Mouse (Mus musculus) heart, embryonic 10.5 days (tissue): ENCODE data around the gene Sebox. TPM values are rescaled to one million over a fixed set of nuclear protein-coding genes. Genes with fewer than 3 reads are reported as not detected.

Experiments used
- DNase-seq: peaks from one replicate; pipeline ENCODE4 v3.0.0-alpha.2; 2017; ENCODE audit warnings: low spot score
- H3K27ac ChIP-seq: fragments of 300-500 bp; sonication (generic); 2 replicates; pipeline ENCODE4 v1.5.1; 2016; ENCODE audit warnings: mild to moderate bottlenecking
- H3K27me3 ChIP-seq: fragments of 300-500 bp; sonication (generic); 2 replicates; pipeline ENCODE4 v1.6.1; 2016; ENCODE audit warnings: mild to moderate bottlenecking; ENCODE audit not compliant: poor library complexity, insufficient read depth, severe bottlenecking
- H3K36me3 ChIP-seq: fragments of 300-500 bp; sonication (generic); 2 replicates; pipeline ENCODE4 v1.6.1; 2016; ENCODE audit warnings: mild to moderate bottlenecking, moderate library complexity
- H3K4me1 ChIP-seq: fragments of 300-500 bp; sonication (generic); 2 replicates; pipeline ENCODE4 v1.6.1; 2016; ENCODE audit warnings: mild to moderate bottlenecking
- H3K4me3 ChIP-seq: fragments of 300-500 bp; sonication (generic); 2 replicates; pipeline ENCODE4 v1.5.1; 2016; ENCODE audit warnings: mild to moderate bottlenecking, moderate library complexity
- H3K9me3 ChIP-seq: fragments of 300-500 bp; sonication (generic); 2 replicates; pipeline ENCODE4 v1.6.1; 2016; ENCODE audit warnings: mild to moderate bottlenecking, moderate library complexity
- WGBS: fragments of 180-500 bp; shearing (Covaris S2); methylation state at CpG from one replicate; pipeline ENCODE4 v1.1.7; 2016; 5-methylcytosine and 5-hydroxymethylcytosine counted together
- polyA plus RNA-seq: library from polyadenylated mRNA; unstranded; fragments of >200 nt; fragmentation: Nextera tagmentation; extraction: Ambion mirVana; gene quantifications from 2 replicates; pipeline ENCODE4 v1.2.1, GENCODE M21; 2016

The Sebox gene
- not detected in 2 replicates for polyA plus RNA-seq

- Histone ChIP-seq H3K4me1 (0 out of 2 replicates have a peak, but pooled peaks cover under 1% of the 10 kb centered on the region), H3K9me3 (no peaks in the 10 kb centered on the region), H3K27ac (no peak within 1 kb of the TSS), H3K4me3 (no peak within 1 kb of the TSS), H3K36me3 (peaks cover 29% of the 10 kb centered on the region), H3K27me3 (peaks cover 47% of the 10 kb centered on the region)
- no peak for DNase-seq
- WGBS = 68% methylated on average over 7 of the region's 7 CpGs
Measured at GRCm38 (mm10) chr11:78502909-78503650, at the start of gene Sebox. Sebox (plus strand) TSS chr11:78503447.

- Histone ChIP-seq H3K27ac (no peak overlapping the region), H3K9me3 (no peaks in the 10 kb centered on the region), H3K27me3 (peaks cover 5% of the 10 kb centered on the region; the same call in 1 of the 2 replicates), H3K4me1 (peaks cover 7% of the 10 kb centered on the region), H3K4me3 (no peak overlapping the region), H3K36me3 (no peaks in the 10 kb centered on the region)
- DNase-seq = no peak
- 12% methylated on average over 4 of the region's 4 CpGs for WGBS
Measured at GRCm38 (mm10) chr11:78453675-78454074, 49.6 kb upstream of the Sebox start.

- Histone ChIP-seq H3K4me1 (peaks cover 7% of the 10 kb centered on the region), H3K36me3 (no peaks in the 10 kb centered on the region), H3K9me3 (no peaks in the 10 kb centered on the region), H3K27ac (no peak overlapping the region), H3K27me3 (peaks cover 5% of the 10 kb centered on the region; the same call in 1 of the 2 replicates), H3K4me3 (no peak overlapping the region)
- 69% methylated on average over 7 of the region's 7 CpGs for WGBS
- DNase-seq = no peak
Measured at GRCm38 (mm10) chr11:78454276-78454675, 49.0 kb upstream of the Sebox start.

GRCm38 (mm10) chr11:78455308-78455707 is 47.9 kb upstream of the Sebox start:
- DNase-seq = no peak
- 30% methylated on average over 5 of the region's 5 CpGs for WGBS
- no peaks in the 10 kb centered on the region for H3K9me3 ChIP-seq
- peak overlapping the region; percentile 9; the same call in 1 of the 2 replicates for H3K4me3 ChIP-seq
- H3K4me1 ChIP-seq = peaks cover 7% of the 10 kb centered on the region
- no peaks in the 10 kb centered on the region for H3K36me3 ChIP-seq
- H3K27me3 ChIP-seq = peaks cover 5% of the 10 kb centered on the region; the same call in 1 of the 2 replicates
- H3K27ac ChIP-seq = no peak overlapping the region

- 82% methylated on average over 17 of the region's 17 CpGs for WGBS
- no peaks in the 10 kb centered on the region for H3K36me3 ChIP-seq
- no peak overlapping the region for H3K27ac ChIP-seq
- no peak overlapping the region for H3K4me3 ChIP-seq
- H3K27me3 ChIP-seq = no peaks in the 10 kb centered on the region
- H3K4me1 ChIP-seq = peaks cover 20% of the 10 kb centered on the region
- DNase-seq = no peak
- H3K9me3 ChIP-seq = 0 out of 2 replicates have a peak, but pooled peaks cover 3% of the 10 kb centered on the region
Measured at GRCm38 (mm10) chr11:78458740-78459139, 44.5 kb upstream of the Sebox start.

GRCm38 (mm10) chr11:78461894-78462293 is 41.4 kb upstream of the Sebox start:
- 63% methylated on average over 1 of the region's 1 CpGs for WGBS
- H3K4me3 ChIP-seq = no peak overlapping the region
- no peak for DNase-seq
- H3K27ac ChIP-seq = no peak overlapping the region
- H3K4me1 ChIP-seq = peaks cover 36% of the 10 kb centered on the region
- H3K36me3 ChIP-seq = no peaks in the 10 kb centered on the region
- 0 out of 2 replicates have a peak, but pooled peaks cover 3% of the 10 kb centered on the region for H3K9me3 ChIP-seq
- no peaks in the 10 kb centered on the region for H3K27me3 ChIP-seq

- Histone ChIP-seq H3K4me3 (no peak overlapping the region), H3K36me3 (no peaks in the 10 kb centered on the region), H3K9me3 (0 out of 2 replicates have a peak, but pooled peaks cover 3% of the 10 kb centered on the region), H3K27ac (no peak overlapping the region), H3K4me1 (peaks cover 38% of the 10 kb centered on the region), H3K27me3 (no peaks in the 10 kb centered on the region)
- WGBS = 85% methylated on average over 5 of the region's 5 CpGs
- DNase-seq = no peak
Measured at GRCm38 (mm10) chr11:78462669-78463068, 40.6 kb upstream of the Sebox start.

- Histone ChIP-seq H3K27ac (no peak overlapping the region), H3K9me3 (0 out of 2 replicates have a peak, but pooled peaks cover 3% of the 10 kb centered on the region), H3K4me1 (peaks cover 38% of the 10 kb centered on the region), H3K36me3 (no peaks in the 10 kb centered on the region), H3K4me3 (no peak overlapping the region), H3K27me3 (no peaks in the 10 kb centered on the region)
- no peak for DNase-seq
- WGBS = 43% methylated on average over 13 of the region's 13 CpGs
Measured at GRCm38 (mm10) chr11:78463286-78464036, 39.8 kb upstream of the Sebox start.

- DNase-seq = no peak
- peak overlapping the region; percentile 93; the same call in 1 of the 2 replicates for H3K27ac ChIP-seq
- 53% methylated on average over 9 of the region's 9 CpGs for WGBS
Measured at GRCm38 (mm10) chr11:78465116-78465515, 38.1 kb upstream of the Sebox start.

GRCm38 (mm10) chr11:78465568-78466180 is 37.6 kb upstream of the Sebox start, which contains the start of gene Slc46a1:
Slc46a1 (plus strand) TSS chr11:78465697.
- Histone ChIP-seq H3K27ac (peak within 1 kb of the TSS; percentile 93), H3K36me3 (no peaks in the 10 kb centered on the region), H3K4me3 (peak within 1 kb of the TSS; percentile 80), H3K9me3 (0 out of 2 replicates have a peak, but pooled peaks cover 3% of the 10 kb centered on the region), H3K27me3 (no peaks in the 10 kb centered on the region), H3K4me1 (peaks cover 38% of the 10 kb centered on the region)
- DNase-seq = peak; percentile 92
- under 1% methylated on average over 41 of the region's 41 CpGs for WGBS

More at GRCm38 (mm10) chr11:78465116-78465515, 38.1 kb upstream of the Sebox start:
- no peaks in the 10 kb centered on the region for H3K36me3 ChIP-seq
- H3K4me3 ChIP-seq = peak overlapping the region; percentile 80
- H3K27me3 ChIP-seq = no peaks in the 10 kb centered on the region
- peaks cover 38% of the 10 kb centered on the region for H3K4me1 ChIP-seq
- 0 out of 2 replicates have a peak, but pooled peaks cover 3% of the 10 kb centered on the region for H3K9me3 ChIP-seq

GRCm38 (mm10) chr11:78466242-78466912 is 36.9 kb upstream of the Sebox start:
- Histone ChIP-seq H3K9me3 (0 out of 2 replicates have a peak, but pooled peaks cover 3% of the 10 kb centered on the region), H3K27me3 (no peaks in the 10 kb centered on the region), H3K4me1 (peaks cover 38% of the 10 kb centered on the region), H3K27ac (peak overlapping the region; percentile 93), H3K4me3 (peak overlapping the region; percentile 80), H3K36me3 (no peaks in the 10 kb centered on the region)
- DNase-seq = no peak
- 73% methylated on average over 23 of the region's 23 CpGs for WGBS

GRCm38 (mm10) chr11:78467515-78467914 is 35.7 kb upstream of the Sebox start:
- Histone ChIP-seq H3K4me3 (no peak overlapping the region), H3K27ac (no peak overlapping the region), H3K9me3 (no peaks in the 10 kb centered on the region), H3K36me3 (no peaks in the 10 kb centered on the region), H3K4me1 (peaks cover 37% of the 10 kb centered on the region), H3K27me3 (no peaks in the 10 kb centered on the region)
- WGBS = 68% methylated on average over 7 of the region's 7 CpGs
- DNase-seq = no peak
